Mouse (Mus musculus) G1E (cell line): Measurements from ENCODE around the gene Mageb18. TPM values are rescaled to one million over a fixed set of nuclear protein-coding genes. Genes with fewer than 3 reads are reported as not detected.
"Not testable (repeated sequence)": the region's sequence is repeated elsewhere in the genome, so short reads cannot be mapped to it uniquely, and the experiment has no call there.

Experiments
- ATAC-seq: 2 replicates; pipeline ENCODE4 v1.8.0; 2016; ENCODE audit warnings: mild to moderate bottlenecking; ENCODE audit not compliant: insufficient number of reproducible peaks, poor library complexity, low FRiP score, severe bottlenecking; ENCODE audit errors: extremely low read depth
- DNase-seq: peaks from one replicate; pipeline ENCODE4 v3.0.0; 2012; ENCODE audit warnings: low spot score
- H3K27me3 ChIP-seq: 2 replicates; pipeline ENCODE4 v1.6.1; 2012; ENCODE audit warnings: mild to moderate bottlenecking, low read length, inconsistent platforms; ENCODE audit not compliant: insufficient read depth
- H3K36me3 ChIP-seq: replicated peaks from 2 replicates; pipeline ENCODE3; 2012; ENCODE audit warnings: mild to moderate bottlenecking, inconsistent platforms
- H3K4me1 ChIP-seq: 2 replicates; pipeline ENCODE4 v1.6.1; 2012; ENCODE audit warnings: low read depth, low read length, inconsistent platforms, mixed read lengths; ENCODE audit not compliant: insufficient read depth
- H3K4me3 ChIP-seq: 2 replicates; pipeline ENCODE4 v1.5.1; 2012; ENCODE audit warnings: low read depth, mild to moderate bottlenecking, inconsistent platforms, low read length, moderate library complexity, mixed read lengths
- H3K9me3 ChIP-seq: replicated peaks from 2 replicates; pipeline ENCODE4 v1.6.1; 2012; ENCODE audit warnings: inconsistent platforms
- CTCF ChIP-seq: IDR thresholded peaks from 2 replicates; pipeline ENCODE4 v1.5.1; 2012; ENCODE audit warnings: low read depth, low read length, inconsistent platforms, mixed read lengths
- GATA1 ChIP-seq: IDR thresholded peaks from 2 replicates; pipeline ENCODE4 v1.6.1; 2012; ENCODE audit warnings: borderline replicate concordance, low read length, inconsistent platforms, mixed read lengths
- GATA2 ChIP-seq: IDR thresholded peaks from 2 replicates; pipeline ENCODE4 v1.6.1; 2012; ENCODE audit warnings: low read depth, low read length, inconsistent platforms, borderline replicate concordance
- POLR2AphosphoS5 ChIP-seq: IDR thresholded peaks from 2 replicates; pipeline ENCODE4 v1.6.1; 2012; ENCODE audit warnings: low read depth, low read length, inconsistent platforms; ENCODE audit not compliant: insufficient replicate concordance
- TAL1 ChIP-seq: conservative IDR thresholded peaks from 2 replicates; pipeline ENCODE4 v1.6.1; 2012; ENCODE audit warnings: low read depth, low read length, inconsistent platforms, mixed read lengths
- polyA plus RNA-seq: library from polyadenylated mRNA; stranded (reverse); fragments of >175 nt; gene quantifications from 2 replicates; pipeline ENCODE4 v1.2.3, GENCODE M21; 2012
- total RNA-seq, 2 experiments: library from RNA; stranded (forward) in 1 of 2; stranded (reverse) in 1 of 2; fragments of 200-1000 nt in 1 of 2; fragments of >200 nt in 1 of 2; fragmentation: Nextera tagmentation in 1 of 2; gene quantifications; 2 replicates each; pipeline ENCODE4 v1.2.3; 2014 to 2017

The Mageb18 gene
- total RNA-seq (2014; fragmentation: Nextera tagmentation): not detected in 2 replicates
- total RNA-seq (2017): 0.11 TPM in 1 of 2 replicates, not detected in the other
- not detected in 2 replicates for polyA plus RNA-seq

- Histone ChIP-seq H3K27me3 (no peaks in the 10 kb centered on the region), H3K4me1 (no peaks in the 10 kb centered on the region), H3K9me3 (no peaks in the 10 kb centered on the region), H3K4me3 (no peak within 1 kb of the TSS), H3K36me3 (no peaks in the 10 kb centered on the region)
- no peak for ATAC-seq
- no peak for DNase-seq
- TF ChIP-seq GATA2 (no peak), GATA1 (no peak), CTCF (no peak), POLR2AphosphoS5 (no peak), TAL1 (no peak)
Measured at GRCm38 (mm10) chrX:92599472-92599871, at the start of gene Mageb18. TSS of gene Mageb18 (minus strand) at chrX:92599572.

GRCm38 (mm10) chrX:92612788-92613187 is 13.4 kb upstream of the Mageb18 start:
- Histone ChIP-seq H3K4me3 (no peak overlapping the region), H3K9me3 (no peaks in the 10 kb centered on the region), H3K27me3 (no peaks in the 10 kb centered on the region), H3K36me3 (no peaks in the 10 kb centered on the region), H3K4me1 (no peaks in the 10 kb centered on the region)
- no peak for DNase-seq
- TF ChIP-seq GATA2 (no peak), POLR2AphosphoS5 (no peak), GATA1 (no peak), TAL1 (no peak), CTCF (no peak)
- no peak for ATAC-seq

GRCm38 (mm10) chrX:92610466-92610865 is 11.1 kb upstream of the Mageb18 start:
- TF ChIP-seq GATA1: no peak
- no peak for TF ChIP-seq CTCF
- TF ChIP-seq TAL1: no peak
- no peak for TF ChIP-seq GATA2
- TF ChIP-seq POLR2AphosphoS5: no peak
- Histone ChIP-seq H3K4me1 (no peaks in the 10 kb centered on the region), H3K36me3 (no peaks in the 10 kb centered on the region), H3K9me3 (no peaks in the 10 kb centered on the region), H3K27me3 (no peaks in the 10 kb centered on the region), H3K4me3 (no peak overlapping the region)
- ATAC-seq (no peak), DNase-seq (no peak)

GRCm38 (mm10) chrX:92597324-92597723 is 2.0 kb downstream of the Mageb18 start:
- DNase-seq (no peak), ATAC-seq (no peak)
- Histone ChIP-seq H3K4me3 (no peak overlapping the region), H3K9me3 (no peaks in the 10 kb centered on the region), H3K36me3 (no peaks in the 10 kb centered on the region), H3K27me3 (no peaks in the 10 kb centered on the region), H3K4me1 (no peaks in the 10 kb centered on the region)
- TF ChIP-seq POLR2AphosphoS5: no peak
- TF ChIP-seq GATA2: no peak
- TF ChIP-seq TAL1: no peak
- TF ChIP-seq CTCF: no peak
- no peak for TF ChIP-seq GATA1

GRCm38 (mm10) chrX:92527826-92528225 is 71.5 kb downstream of the Mageb18 start:
- no peak for TF ChIP-seq TAL1
- TF ChIP-seq CTCF: no peak
- TF ChIP-seq POLR2AphosphoS5: no peak
- TF ChIP-seq GATA2: no peak
- TF ChIP-seq GATA1: no peak
- Histone ChIP-seq H3K4me3 (no peak overlapping the region), H3K27me3 (no peaks in the 10 kb centered on the region), H3K4me1 (no peaks in the 10 kb centered on the region), H3K36me3 (no peaks in the 10 kb centered on the region), H3K9me3 (no peaks in the 10 kb centered on the region)
- no peak for ATAC-seq
- DNase-seq: no peak

- no peak for TF ChIP-seq GATA1
- TF ChIP-seq GATA2: no peak
- TF ChIP-seq CTCF: no peak
- no peak for TF ChIP-seq TAL1
- TF ChIP-seq POLR2AphosphoS5: no peak
- H3K4me1 ChIP-seq: no peaks in the 10 kb centered on the region
- no peak overlapping the region for H3K4me3 ChIP-seq
- H3K36me3 ChIP-seq: no peaks in the 10 kb centered on the region
- ATAC-seq (no peak), DNase-seq (no peak)
- H3K27me3 ChIP-seq: no peaks in the 10 kb centered on the region
- H3K9me3 ChIP-seq: no peaks in the 10 kb centered on the region
Measured at GRCm38 (mm10) chrX:92498254-92498653, 101.1 kb downstream of the Mageb18 start.

- not testable (repeated sequence) for H3K27me3 ChIP-seq, H3K4me3 ChIP-seq, DNase-seq, H3K9me3 ChIP-seq, H3K4me1 ChIP-seq, H3K36me3 ChIP-seq, ATAC-seq
Measured at GRCm38 (mm10) chrX:92489649-92490048, 109.7 kb downstream of the Mageb18 start, which contains the start of gene Gm5941. TSS of gene Gm5941 (plus strand) at chrX:92489949.
